Mouse (Mus musculus) frontal cortex, postnatal 25 days (tissue): ENCODE results near the gene Sympk.

Source experiments
- DNase-seq, 2 experiments: peaks; one replicate each; pipeline ENCODE4 v3.0.0; 2022; ENCODE audit warnings: low spot score in 2 of 2

Sympk gene

DNA sequence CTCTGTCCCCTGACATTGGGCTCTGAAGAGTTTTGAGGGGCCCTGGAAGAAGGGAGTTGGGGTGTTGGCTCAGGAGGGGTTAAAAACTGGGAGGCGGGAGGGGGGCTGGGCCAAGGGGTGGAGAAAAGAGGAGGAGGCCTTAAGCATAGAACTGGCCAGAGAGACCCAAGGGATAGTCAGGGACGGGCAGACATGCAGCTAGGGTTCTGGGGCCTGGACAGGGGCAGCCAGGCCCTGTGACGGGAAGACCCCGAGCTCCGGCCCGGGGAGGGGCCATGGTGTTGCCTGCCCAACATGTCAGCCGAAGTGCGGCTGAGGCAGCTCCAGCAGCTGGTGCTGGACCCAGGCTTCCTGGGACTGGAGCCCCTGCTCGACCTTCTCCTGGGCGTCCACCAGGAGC is 59.5 kb downstream of the Sympk start, which contains the start of gene Dmpk:
Dmpk (plus strand) TSS at position 149 of the 400 bp plus-strand sequence.
- no peak for DNase-seq

DNA sequence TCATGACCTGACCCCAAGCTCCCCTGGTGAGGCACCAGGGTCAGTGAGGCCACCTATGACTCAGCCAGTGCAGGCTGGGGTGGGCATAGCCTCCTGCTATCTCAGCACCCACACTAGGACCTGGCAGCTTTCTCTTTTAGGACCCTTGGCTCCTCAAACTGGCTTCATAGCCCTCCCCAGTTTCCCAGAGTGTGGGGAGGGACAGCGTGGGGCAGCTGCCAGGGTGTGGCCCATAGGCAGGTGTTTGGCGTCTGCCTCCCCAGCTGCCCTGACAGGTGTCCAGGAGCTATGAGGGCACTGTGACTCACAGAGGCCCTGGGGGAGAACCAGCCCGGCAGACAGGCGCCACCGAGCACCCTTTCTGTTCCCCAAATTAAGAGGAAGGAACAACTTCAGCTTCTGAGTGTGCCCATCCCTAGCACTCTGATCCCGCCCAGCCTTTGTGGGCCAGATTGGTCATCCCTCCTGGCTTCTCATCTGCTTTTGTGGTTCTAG is 60.1 kb downstream of the Sympk start:
- no peak for DNase-seq

DNA sequence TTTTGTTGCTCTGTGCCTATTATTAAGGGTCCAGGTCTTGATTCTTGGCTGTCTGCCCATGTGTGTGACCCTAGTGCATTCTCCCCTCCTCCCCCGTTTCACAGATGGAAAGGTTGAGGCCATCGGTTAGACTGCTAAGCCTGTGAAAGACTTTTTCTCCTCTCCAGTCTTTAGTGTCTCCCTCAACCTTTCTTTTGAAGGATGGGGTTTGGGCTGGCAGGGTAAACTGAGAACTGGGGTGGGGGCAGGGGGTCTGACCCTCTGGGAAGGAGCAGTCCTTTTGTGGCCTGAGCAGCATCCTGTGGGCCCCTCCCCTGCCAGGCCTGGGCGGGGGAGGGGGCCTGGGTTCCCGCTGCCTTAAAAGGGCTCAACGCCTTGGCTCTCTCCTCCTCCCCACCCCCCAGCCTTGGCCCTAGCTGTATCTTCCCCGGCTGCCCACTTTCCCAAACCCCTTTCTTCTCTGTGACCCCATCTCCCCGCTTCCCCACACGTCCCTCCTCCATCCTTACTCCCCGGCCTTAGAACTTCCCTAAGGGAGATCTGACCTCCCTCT is 60.8 kb downstream of the Sympk start:
- no peak for DNase-seq

DNA sequence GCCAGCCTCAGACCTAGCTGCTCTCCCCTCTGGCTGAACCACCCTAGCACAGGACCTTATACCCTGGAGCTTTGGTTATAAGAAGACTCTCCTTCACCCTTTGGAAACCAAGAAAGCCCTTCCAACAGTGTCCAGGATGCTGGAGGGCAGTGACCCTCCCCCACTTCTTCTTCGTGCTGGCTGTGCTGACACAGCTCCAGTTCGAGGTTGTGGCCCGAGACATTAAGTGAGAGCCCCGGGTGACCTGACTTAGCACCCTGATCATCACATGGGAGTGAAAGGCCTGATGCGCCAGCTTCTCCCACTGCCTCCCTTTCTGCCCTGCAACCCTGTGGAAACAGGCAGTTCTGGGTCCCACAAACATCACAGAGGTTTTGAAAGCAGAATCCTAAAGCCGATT is 61.3 kb downstream of the Sympk start:
- DNase-seq = no peak

DNA sequence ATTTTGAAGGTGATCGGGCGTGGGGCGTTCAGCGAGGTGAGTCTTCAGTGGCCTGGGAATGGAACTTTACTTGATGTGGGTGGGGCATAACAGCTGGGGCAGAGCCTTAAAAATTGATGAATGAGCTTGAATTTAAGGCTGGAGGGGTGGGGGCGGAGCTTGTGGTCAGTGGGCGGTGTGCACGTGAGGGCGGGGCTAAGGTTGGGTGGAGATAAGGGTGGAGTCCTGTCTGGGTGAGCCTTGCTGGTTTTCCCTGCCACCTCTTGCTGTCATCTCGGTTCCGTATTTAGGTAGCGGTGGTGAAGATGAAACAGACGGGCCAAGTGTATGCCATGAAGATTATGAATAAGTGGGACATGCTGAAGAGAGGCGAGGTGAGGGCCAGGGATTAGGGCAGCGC is 61.9 kb downstream of the Sympk start:
- no peak for DNase-seq

DNA sequence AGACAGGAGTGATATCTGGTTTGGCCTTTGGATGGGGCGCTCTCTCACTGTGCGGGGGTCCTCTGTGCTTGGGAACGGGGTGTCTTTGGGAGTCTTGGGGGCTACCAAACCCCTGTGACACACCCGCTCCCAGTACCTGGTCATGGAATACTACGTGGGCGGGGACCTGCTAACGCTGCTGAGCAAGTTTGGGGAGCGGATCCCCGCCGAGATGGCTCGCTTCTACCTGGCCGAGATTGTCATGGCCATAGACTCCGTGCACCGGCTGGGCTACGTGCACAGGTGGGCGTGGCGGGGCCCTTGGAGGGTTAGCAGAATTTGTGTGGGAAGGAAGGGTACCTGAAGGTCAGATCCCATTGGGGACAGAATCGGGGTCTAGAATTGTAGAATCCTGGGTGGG is 62.6 kb downstream of the Sympk start:
- DNase-seq = no peak

DNA sequence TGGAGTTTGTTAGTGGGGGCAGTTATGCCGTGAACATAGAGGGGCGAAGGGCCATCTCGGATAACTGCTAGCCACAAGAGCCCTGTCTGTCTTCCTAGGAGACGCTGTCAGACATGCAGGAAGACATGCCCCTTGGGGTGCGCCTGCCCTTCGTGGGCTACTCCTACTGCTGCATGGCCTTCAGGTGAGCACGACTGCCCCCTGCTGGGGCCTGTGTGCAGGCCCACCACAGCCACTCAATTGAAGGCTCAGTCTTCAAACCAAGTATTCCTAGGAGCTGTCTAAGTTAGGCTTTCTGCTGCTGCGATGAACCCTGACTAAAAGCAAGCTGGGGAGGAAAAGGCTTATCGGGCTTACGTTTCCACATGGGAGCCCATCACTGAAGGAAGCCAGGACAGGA is 64.6 kb downstream of the Sympk start:
- peak in 1 of 2 experiments; percentile 56 for DNase-seq

DNA sequence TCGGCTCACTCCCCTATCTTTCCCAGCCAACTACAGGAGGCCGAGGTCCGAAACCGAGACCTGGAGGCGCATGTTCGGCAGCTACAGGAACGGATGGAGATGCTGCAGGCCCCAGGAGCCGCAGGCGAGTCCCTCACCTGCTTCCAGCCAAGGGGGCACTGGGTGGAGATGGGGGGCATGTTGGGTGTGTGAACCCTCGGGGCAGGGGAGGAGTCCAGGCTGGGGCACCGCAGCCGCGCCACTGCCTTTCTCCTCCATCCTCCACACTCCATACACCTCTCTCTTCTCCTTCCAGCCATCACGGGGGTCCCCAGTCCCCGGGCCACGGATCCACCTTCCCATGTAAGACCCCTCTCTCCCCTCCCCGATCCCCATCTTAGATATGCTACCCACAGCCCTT is 67.7 kb downstream of the Sympk start:
- DNase-seq = no peak

DNA sequence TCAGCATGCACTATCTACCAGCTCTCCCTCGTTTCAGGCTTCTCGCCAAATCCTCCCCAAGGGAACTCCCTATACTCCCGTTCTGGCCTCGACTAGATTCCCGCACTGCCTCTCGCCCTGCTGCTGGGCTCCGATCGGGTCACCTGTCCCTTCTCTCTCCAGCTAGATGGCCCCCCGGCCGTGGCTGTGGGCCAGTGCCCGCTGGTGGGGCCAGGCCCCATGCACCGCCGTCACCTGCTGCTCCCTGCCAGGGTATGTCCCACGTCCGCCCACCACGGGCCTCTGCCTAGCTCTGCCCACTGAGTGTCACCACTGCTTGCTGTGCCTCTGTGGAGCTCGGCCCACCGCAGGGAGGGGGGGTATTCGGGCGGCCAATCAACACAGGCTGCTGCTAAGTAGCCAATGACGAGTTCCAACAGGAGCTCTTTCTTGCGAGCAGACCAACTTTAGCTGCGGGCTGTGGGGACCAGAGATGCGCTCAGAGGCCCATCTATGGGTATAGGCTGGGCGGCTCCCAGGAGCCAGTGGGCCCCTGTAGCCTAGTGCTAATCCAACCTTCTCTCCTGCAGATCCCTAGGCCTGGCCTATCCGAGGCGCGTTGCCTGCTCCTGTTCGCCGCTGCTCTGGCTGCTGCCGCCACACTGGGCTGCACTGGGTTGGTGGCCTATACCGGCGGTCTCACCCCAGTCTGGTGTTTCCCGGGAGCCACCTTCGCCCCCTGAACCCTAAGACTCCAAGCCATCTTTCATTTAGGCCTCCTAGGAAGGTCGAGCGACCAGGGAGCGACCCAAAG is 68.4 kb downstream of the Sympk start:
- DNase-seq = no peak

DNA sequence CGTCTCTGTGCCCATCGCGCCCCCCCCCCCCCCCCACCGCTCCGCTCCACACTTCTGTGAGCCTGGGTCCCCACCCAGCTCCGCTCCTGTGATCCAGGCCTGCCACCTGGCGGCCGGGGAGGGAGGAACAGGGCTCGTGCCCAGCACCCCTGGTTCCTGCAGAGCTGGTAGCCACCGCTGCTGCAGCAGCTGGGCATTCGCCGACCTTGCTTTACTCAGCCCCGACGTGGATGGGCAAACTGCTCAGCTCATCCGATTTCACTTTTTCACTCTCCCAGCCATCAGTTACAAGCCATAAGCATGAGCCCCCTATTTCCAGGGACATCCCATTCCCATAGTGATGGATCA is 69.0 kb downstream of the Sympk start:
- DNase-seq = peak; percentile 61 to 68

DNA sequence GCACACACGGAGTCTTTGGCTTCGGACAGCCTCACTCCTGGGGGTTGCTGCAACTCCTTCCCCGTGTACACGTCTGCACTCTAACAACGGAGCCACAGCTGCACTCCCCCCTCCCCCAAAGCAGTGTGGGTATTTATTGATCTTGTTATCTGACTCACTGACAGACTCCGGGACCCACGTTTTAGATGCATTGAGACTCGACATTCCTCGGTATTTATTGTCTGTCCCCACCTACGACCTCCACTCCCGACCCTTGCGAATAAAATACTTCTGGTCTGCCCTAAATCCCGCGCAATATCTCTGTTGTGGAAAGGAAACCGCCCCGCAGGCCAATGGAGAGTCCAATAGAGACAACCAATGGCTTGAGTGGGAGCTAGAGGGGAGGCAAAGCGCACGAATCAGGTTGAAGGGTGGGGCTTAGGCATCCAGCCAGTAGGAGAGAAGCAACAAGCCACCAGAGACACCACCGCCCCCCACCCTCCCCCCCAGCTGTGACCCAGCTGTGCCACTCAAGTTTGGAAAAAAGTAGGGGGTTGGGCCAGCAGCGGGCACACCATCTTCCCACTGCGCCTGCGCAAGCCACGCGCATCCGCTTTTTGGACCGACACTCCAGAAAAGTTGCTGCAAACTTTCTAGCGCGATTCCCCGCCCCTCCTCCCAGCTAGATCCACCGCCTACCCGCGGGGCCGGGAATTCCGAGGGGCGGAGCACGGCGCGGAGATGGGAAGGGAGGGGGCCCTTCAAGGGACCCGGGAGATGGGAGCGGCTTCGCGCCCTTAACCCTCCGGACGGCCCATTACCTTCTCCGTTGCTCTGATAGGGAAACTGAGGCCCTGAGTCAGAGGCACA is 69.6 kb downstream of the Sympk start:
- peak; percentile 64 to 75 for DNase-seq

DNA sequence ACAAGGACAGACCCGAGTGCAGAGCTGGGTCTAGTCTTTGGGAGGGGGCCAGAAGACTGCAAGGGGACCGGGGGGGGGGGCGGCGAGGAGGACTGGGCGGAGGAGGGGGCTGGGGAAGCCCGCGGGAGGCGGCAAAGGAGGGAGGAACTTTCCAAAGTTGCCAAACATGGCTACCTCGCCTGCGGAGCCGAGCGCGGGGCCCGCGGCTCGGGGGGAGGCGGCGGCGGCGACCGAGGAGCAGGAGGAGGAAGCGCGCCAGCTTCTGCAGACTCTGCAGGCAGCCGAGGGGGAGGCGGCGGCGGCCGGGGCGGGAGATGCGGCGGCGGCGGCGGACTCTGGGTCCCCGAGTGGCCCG is 70.3 kb downstream of the Sympk start, which contains the start of gene Six5:
Six5 (plus strand) TSS at position 124 of the 355 bp plus-strand sequence.
- no peak for DNase-seq

DNA sequence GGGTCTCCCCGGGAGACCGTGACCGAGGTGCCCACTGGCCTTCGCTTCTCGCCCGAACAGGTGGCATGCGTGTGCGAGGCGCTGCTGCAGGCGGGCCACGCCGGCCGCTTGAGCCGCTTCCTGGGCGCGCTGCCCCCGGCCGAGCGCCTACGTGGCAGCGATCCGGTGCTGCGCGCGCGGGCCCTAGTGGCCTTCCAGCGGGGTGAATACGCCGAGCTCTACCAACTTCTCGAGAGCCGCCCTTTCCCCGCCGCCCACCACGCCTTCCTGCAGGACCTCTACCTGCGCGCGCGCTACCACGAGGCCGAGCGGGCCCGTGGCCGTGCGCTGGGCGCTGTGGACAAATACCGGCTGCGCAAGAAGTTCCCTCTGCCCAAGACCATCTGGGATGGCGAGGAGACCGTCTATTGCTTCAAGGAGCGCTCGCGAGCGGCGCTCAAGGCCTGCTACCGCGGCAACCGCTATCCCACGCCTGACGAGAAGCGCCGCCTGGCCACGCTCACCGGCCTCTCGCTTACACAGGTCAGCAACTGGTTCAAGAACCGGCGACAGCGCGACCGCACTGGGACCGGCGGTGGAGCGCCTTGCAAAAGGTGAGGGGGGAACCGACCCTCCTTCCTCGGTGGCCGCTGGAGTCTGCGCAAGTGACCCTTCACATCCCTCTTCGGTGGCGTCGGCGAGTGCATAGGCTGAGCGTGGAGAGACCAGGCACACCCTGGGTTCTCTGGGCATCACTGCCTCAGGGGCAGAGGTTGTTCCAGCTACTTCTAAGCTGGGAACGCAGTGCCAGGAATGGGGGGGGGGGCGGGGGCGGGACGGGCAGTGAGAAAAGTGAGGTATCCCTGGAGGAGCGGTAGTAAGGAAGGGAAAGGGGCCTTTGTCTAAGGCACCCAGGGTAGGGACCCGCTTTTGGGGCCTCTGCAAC is 70.9 kb downstream of the Sympk start:
- no peak for DNase-seq

DNA sequence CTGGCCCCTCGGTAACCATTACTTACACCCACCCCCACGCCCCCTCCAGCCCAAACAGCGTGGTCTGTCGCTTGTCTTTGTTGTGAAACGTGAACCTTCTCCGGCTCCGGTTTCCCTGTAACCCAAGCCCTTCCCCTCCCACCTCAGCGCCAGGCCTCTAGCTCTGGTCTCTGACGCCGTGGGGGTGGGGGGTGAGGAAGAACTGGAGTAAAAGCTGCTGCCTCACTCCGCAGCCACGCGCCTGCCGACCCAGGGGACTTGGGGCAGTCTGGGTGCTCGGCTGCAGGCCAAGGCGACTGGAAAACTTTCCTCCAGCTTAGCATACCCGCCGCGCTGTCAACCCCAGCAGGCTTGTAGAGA is 71.6 kb downstream of the Sympk start:
- no peak for DNase-seq

DNA sequence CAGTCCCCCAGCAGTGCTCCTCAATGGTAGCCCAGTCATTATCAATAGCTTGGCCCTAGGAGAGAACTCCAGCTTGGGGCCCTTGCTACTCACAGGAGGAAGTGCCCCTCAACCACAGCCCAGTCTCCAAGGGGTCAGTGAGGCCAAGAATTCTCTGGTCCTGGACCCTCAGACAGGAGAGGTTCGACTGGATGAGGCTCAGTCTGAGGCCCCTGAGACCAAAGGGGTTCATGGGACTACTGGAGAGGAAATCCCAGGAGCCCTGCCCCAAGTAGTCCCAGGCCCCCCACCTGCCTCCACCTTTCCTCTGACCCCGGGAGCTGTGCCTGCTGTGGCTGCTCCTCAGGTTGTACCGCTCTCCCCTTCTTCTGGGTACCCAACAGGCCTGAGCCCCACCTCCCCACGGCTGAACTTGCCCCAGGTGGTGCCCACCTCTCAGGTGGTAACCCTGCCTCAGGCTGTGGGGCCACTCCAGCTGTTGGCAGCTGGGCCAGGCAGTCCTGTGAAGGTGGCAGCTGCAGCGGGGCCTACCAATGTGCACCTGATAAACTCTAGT is 72.3 kb downstream of the Sympk start:
- no peak for DNase-seq

DNA sequence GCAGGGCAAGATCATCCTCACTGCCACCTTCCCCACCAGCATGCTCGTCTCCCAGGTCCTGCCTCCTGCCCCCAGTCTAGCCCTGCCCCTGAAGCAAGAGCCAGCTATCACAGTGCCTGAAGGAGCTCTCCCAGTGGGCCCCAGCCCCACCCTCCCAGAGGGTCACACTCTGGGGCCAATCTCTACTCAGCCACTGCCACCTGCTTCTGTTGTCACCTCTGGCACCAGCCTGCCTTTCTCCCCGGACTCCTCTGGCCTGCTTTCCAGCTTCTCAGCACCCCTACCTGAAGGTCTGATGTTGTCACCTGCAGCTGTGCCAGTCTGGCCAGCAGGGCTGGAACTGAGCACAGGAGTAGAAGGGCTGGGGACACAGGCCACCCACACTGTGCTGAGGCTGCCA is 73.0 kb downstream of the Sympk start:
- no peak for DNase-seq

DNA sequence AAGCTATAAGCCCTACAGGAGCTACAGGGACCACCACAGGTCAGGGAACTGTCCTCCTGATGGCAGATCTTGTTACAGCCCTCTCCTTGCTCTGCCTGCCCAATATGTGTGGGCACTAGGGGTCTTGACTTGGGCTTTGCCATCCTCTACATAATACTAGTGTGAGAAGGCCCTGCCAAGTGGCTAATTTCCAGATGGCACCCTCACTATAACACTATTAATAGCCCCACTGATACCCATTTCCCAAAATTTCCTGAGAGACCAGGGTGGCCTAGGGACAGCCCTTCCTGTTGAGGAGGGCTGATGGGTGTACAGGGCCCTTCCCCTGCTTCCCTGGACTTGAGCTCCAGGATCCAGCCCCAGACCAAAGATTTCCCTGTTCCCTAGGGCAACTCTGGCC is 73.7 kb downstream of the Sympk start:
- no peak for DNase-seq

DNA sequence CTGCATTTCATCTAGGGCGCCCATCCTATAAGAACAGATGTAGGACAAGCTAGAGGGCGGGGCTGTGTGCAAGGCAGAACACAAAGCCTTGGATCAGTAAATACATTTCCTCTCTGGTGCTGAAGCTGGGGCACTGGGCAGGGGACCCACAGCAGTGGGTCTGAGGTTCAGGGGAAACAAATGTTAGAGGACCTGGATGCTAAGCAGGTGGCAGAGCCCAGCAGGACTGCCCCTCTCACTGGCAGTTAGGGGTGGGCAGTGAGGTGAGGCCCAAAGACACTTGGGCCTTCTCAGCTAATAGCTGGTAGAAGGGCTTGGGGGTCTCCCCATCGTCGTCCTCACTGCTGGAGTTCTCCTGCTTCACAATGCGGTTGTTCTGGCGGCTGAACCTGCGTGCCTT is 74.6 kb downstream of the Sympk start:
- no peak for DNase-seq

DNA sequence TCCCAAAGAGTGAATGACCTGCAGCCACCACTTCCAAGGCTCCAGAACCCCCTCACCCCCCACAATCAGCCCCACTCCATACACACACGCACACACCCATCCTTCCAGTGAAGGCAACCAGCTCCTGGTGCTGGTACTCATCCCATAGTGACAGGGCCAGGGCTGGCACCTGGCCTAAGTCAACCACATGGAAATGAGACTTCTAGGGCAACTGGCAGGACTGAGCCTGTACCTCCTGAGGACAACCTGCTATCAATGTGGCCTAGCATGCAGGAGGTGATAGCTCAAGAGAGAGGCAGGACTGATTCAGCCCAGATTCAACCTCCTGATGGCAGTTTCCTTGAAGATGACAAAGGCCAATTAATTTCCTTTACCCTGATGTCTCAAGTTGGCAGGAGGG is 76.1 kb downstream of the Sympk start:
- DNase-seq = no peak

DNA sequence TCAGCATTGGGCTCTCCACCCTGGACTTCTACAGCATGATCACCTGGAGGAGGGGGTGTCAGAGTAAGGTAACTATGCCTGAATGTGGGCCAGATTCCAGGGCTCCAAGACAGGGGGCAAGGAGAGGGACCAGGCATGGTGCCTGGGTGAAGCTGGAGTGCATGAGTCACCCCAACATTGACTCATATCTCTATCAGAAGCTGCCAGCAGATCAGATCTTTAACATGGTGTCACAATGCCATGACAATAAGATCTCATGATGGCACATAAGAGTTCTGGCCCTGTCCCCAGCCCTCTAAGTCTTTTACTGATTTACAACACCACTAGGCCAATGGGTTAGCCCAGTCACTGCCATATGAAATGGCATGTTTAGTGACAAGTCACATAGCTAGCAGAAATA is 79.6 kb downstream of the Sympk start:
- DNase-seq = no peak
